Mouse (Mus musculus) heart, postnatal 0 days (tissue): ENCODE measurements at regions not wholly inside any gene's neighbourhood (a gene's known extent, or its start where the extent isn't known, plus 50 kb on each side); places are given as distances from the start of the nearest gene placed in this dataset.

Source experiments
- ATAC-seq: fragments of 200-750 bp; cut with Nextera tagmentation; 2 replicates; pipeline ENCODE4 v1.8.0; 2017; ENCODE audit warnings: low read depth, moderate number of reproducible peaks, moderate library complexity; ENCODE audit not compliant: insufficient read depth
- DNase-seq: peaks from one replicate; pipeline ENCODE4 v3.0.0-alpha.2; 2016; ENCODE audit warnings: low spot score
- H3K27ac ChIP-seq: fragments of 300-500 bp; sonication (generic); 2 replicates; pipeline ENCODE4 v1.5.1; 2014; ENCODE audit warnings: low read depth, mild to moderate bottlenecking
- H3K27me3 ChIP-seq: fragments of 300-500 bp; sonication (generic); 2 replicates; pipeline ENCODE4 v1.6.1; 2014; ENCODE audit warnings: low read length, mixed read lengths; ENCODE audit not compliant: control insufficient read depth, insufficient read depth
- H3K36me3 ChIP-seq: fragments of 300-500 bp; sonication (generic); replicated peaks from 2 replicates; pipeline ENCODE4 v1.6.1; 2014; ENCODE audit warnings: low read length, mixed read lengths; ENCODE audit not compliant: control insufficient read depth, insufficient read depth
- H3K4me1 ChIP-seq: fragments of 300-500 bp; sonication (generic); 2 replicates; pipeline ENCODE4 v1.6.1; 2014; ENCODE audit warnings: antibody characterized with exemption; ENCODE audit not compliant: control insufficient read depth, insufficient read depth
- H3K4me2 ChIP-seq: fragments of 300-500 bp; sonication (generic); 2 replicates; pipeline ENCODE4 v1.6.1; 2014; ENCODE audit warnings: low read depth, mild to moderate bottlenecking, low read length, moderate library complexity
- H3K4me3 ChIP-seq: fragments of 300-500 bp; sonication (generic); 2 replicates; pipeline ENCODE4 v1.5.1; 2014; ENCODE audit warnings: low read depth, low read length
- H3K9ac ChIP-seq: fragments of 300-500 bp; sonication (generic); replicated peaks from 2 replicates; pipeline ENCODE4 v1.6.1; 2014; ENCODE audit warnings: low read depth, low read length, mixed read lengths
- H3K9me3 ChIP-seq: fragments of 300-500 bp; sonication (generic); replicated peaks from 2 replicates; pipeline ENCODE4 v1.6.1; 2016; ENCODE audit warnings: low read length; ENCODE audit not compliant: control insufficient read depth
- CTCF ChIP-seq: IDR thresholded peaks from 2 replicates; pipeline ENCODE4 v1.5.1; 2016; ENCODE audit warnings: antibody characterized with exemption, control low read depth, low read depth
- EP300 ChIP-seq: IDR thresholded peaks from 2 replicates; pipeline ENCODE4 v1.6.1; 2016; ENCODE audit warnings: antibody characterized with exemption, low read depth
- WGBS: fragments of 180-500 bp; shearing (Covaris S2); extraction: QIAGEN DNeasy Blood & Tissue Kit; methylation state at CpG from one replicate; pipeline ENCODE4 v1.1.7; 2014; 5-methylcytosine and 5-hydroxymethylcytosine counted together

- H3K27ac ChIP-seq, result no peak overlapping the region
- H3K9me3 ChIP-seq, result no peaks in the 10 kb centered on the region
- no peak for ATAC-seq
- no peak for TF ChIP-seq CTCF
- no peak for TF ChIP-seq EP300
- DNase-seq, result no peak
- no peaks in the 10 kb centered on the region for H3K27me3 ChIP-seq
- no peak overlapping the region for H3K9ac ChIP-seq
- no peaks in the 10 kb centered on the region for H3K36me3 ChIP-seq
- no peaks in the 10 kb centered on the region for H3K4me1 ChIP-seq
- 84% methylated on average over 3 of the region's 3 CpGs for WGBS
- H3K4me3 ChIP-seq, result no peak overlapping the region
- H3K4me2 ChIP-seq, result no peak overlapping the region
Measured at GRCm38 (mm10) chr13:11490766-11491165, 616.0 kb downstream of the Ryr2 start.

DNA sequence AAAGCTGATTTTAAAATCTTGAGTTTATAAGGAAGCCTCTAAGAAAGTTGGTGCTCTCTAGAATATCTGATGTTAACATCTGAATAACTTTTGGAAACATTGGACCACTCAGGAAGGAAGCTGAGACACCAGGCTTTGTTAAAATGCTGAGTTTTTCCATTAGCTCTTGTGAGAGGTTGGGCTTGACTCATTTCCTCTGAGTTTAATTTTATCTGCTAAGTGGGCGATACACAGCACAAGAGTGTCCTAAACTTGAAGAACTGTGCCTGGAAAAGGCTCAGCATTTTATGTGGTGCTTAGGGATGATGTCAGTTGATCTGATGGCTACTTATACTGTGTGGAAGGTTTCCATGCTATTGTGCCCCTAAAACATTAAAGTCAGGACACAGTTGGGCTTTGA lies 623.6 kb downstream of the Ryr2 start:
- Histone ChIP-seq H3K27ac (peak overlapping the region; percentile 78), H3K4me1 (peaks cover 5% of the 10 kb centered on the region; the same call in 1 of the 2 replicates), H3K9me3 (no peaks in the 10 kb centered on the region), H3K4me2 (no peak overlapping the region), H3K36me3 (no peaks in the 10 kb centered on the region), H3K4me3 (no peak overlapping the region), H3K27me3 (no peaks in the 10 kb centered on the region), H3K9ac (no peak overlapping the region)
- TF ChIP-seq EP300 (no peak), CTCF (no peak)
- DNase-seq (peak; percentile 55), ATAC-seq (peak; percentile 67)
- 42% methylated on average over 1 of the region's 1 CpGs for WGBS

- WGBS, result 9% methylated on average over 3 of the region's 3 CpGs
- no peak overlapping the region for H3K9ac ChIP-seq
- no peaks in the 10 kb centered on the region for H3K36me3 ChIP-seq
- TF ChIP-seq EP300 (no peak), CTCF (no peak)
- H3K4me1 ChIP-seq, result peaks cover 5% of the 10 kb centered on the region; the same call in 1 of the 2 replicates
- DNase-seq, result peak; percentile 35
- H3K27ac ChIP-seq, result peak overlapping the region; percentile 78
- no peaks in the 10 kb centered on the region for H3K9me3 ChIP-seq
- H3K27me3 ChIP-seq, result no peaks in the 10 kb centered on the region
- H3K4me3 ChIP-seq, result no peak overlapping the region
- no peak overlapping the region for H3K4me2 ChIP-seq
- ATAC-seq, result no peak
Measured at GRCm38 (mm10) chr13:11482701-11483100, 624.0 kb downstream of the Ryr2 start.

DNA sequence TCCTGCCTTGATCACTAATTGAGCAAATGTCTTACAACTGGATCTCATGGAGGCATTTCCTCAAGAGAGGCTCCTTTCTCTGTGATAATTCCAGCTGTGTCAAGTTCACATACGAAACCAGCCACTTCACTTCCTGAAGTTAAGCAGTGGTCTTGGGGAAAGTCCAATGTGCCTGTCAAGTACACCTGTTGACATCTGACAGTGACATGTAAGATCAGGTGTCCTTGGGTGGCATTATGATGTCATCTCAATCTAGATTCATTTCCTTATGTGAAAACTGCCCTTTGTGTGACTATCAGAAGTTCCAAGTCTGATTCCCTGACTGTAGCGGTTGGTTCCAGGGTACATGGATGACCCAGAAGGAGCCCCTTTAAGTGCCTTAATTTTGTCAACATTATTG lies 646.5 kb downstream of the Ryr2 start:
- H3K9ac ChIP-seq, result no peak overlapping the region
- H3K36me3 ChIP-seq, result no peaks in the 10 kb centered on the region
- no peak overlapping the region for H3K27ac ChIP-seq
- H3K4me3 ChIP-seq, result no peak overlapping the region
- no peaks in the 10 kb centered on the region for H3K9me3 ChIP-seq
- ATAC-seq (no peak), DNase-seq (no peak)
- WGBS, result 82% methylated on average over 2 of the region's 2 CpGs
- no peaks in the 10 kb centered on the region for H3K27me3 ChIP-seq
- no peaks in the 10 kb centered on the region for H3K4me1 ChIP-seq
- no peak for TF ChIP-seq CTCF
- no peak for TF ChIP-seq EP300
- no peak overlapping the region for H3K4me2 ChIP-seq

DNA sequence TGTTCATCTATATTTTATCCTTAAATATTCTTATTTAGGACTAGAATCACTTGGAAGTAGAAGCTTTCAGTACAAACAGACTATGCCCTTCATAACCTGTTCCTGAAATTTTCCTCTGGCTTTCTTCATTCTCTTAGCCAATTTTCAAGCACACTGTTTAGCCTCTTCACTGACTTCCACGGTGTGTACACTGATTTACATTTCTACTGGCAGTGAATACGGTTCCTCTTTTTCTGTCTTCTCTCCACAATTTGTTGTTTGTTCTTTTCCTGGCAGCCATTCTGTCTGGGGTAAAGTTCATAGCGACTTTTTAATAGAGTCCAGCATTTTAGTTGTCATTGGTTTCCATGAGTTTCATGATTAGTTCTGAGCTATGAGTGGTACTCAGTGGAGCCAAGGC lies 651.6 kb downstream of the Ryr2 start:
- Histone ChIP-seq H3K4me1 (no peaks in the 10 kb centered on the region), H3K4me3 (no peak overlapping the region), H3K9me3 (no peaks in the 10 kb centered on the region), H3K27ac (no peak overlapping the region), H3K27me3 (no peaks in the 10 kb centered on the region), H3K36me3 (no peaks in the 10 kb centered on the region), H3K4me2 (no peak overlapping the region), H3K9ac (no peak overlapping the region)
- no peak for DNase-seq
- TF ChIP-seq EP300, result no peak
- TF ChIP-seq CTCF, result no peak
- ATAC-seq, result no peak
- WGBS, result 69% methylated on average over 3 of the region's 3 CpGs

DNA sequence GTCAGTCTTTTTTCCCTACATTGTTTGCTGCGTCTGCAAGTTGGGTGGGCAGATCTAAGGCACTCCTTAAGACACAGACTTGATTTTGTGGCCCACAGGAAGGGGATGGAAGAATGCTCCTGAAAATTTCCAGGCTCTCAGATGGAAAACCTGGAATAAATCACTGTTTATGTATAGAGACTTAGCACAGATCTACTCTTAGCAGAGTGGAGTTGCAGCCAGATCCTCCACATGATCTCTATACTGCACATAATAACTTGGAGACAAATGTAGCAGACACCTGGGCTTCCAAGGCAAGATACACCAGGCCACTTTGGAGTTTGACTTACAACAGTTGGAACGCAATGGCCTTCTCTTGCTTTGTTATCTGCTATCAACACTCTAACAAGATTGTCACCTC lies 654.3 kb downstream of the Ryr2 start:
- no peaks in the 10 kb centered on the region for H3K27me3 ChIP-seq
- no peak overlapping the region for H3K4me3 ChIP-seq
- no peaks in the 10 kb centered on the region for H3K9me3 ChIP-seq
- H3K4me1 ChIP-seq, result no peaks in the 10 kb centered on the region
- DNase-seq (no peak), ATAC-seq (no peak)
- H3K36me3 ChIP-seq, result no peaks in the 10 kb centered on the region
- no peak overlapping the region for H3K4me2 ChIP-seq
- TF ChIP-seq EP300 (no peak), CTCF (no peak)
- H3K9ac ChIP-seq, result no peak overlapping the region
- 57% methylated on average over 2 of the region's 2 CpGs for WGBS
- H3K27ac ChIP-seq, result no peak overlapping the region
